Mouse (Mus musculus): ENCODE data around the gene Cxcl16. TPM values are rescaled to one million over a fixed set of nuclear protein-coding genes. Genes with fewer than 3 reads are reported as not detected.
A peak's percentile ranks its signal among the peaks of the same experiment; 100 is the strongest.
"Not testable (repeated sequence)": the region's sequence is repeated elsewhere in the genome, so short reads cannot be mapped to it uniquely, and the experiment has no call there.

The Cxcl16 gene
- polyA plus RNA-seq, 1 experiment from 2014 or later: 45.1 TPM

- no peak overlapping the region for H3K9ac ChIP-seq (replicated peaks; ENCODE audit: low read depth)
- no peak for ATAC-seq
- WGBS: 60% methylated on average over 14 of the region's 14 CpGs
- peak; percentile 46 for DNase-seq (ENCODE audit: low spot score)
- H3K4me1 ChIP-seq (ENCODE audit: insufficient read depth, low read depth, low read length): no peaks in the 10 kb centered on the region
- no peaks in the 10 kb centered on the region for H3K27me3 ChIP-seq (replicated peaks; ENCODE audit: insufficient read depth, low read length)
- H3K9me3 ChIP-seq (ENCODE audit: low read length): no peaks in the 10 kb centered on the region
- TF ChIP-seq CTCF (IDR thresholded peaks at IDR 0.05) (peak; percentile 69), EP300 (IDR thresholded peaks at IDR 0.05) (no peak)
- H3K4me3 ChIP-seq (ENCODE audit: low read depth, low read length): no peak overlapping the region
- H3K36me3 ChIP-seq (ENCODE audit: insufficient read depth, low read length): no peaks in the 10 kb centered on the region
- no peak overlapping the region for H3K4me2 ChIP-seq (replicated peaks; ENCODE audit: low read depth, low read length)
- H3K27ac ChIP-seq (ENCODE audit: low read length): no peak overlapping the region
These were observed 40.0 kb upstream of the Cxcl16 start for GRCm38 (mm10) chr11:70499566-70500475.

GRCm38 (mm10) chr11:70489684-70490083 is 29.9 kb upstream of the Cxcl16 start:
- no peaks in the 10 kb centered on the region for H3K4me1 ChIP-seq (ENCODE audit: insufficient read depth, low read depth, low read length)
- H3K9me3 ChIP-seq (ENCODE audit: low read length): no peaks in the 10 kb centered on the region
- no peak overlapping the region for H3K4me2 ChIP-seq (replicated peaks; ENCODE audit: low read depth, low read length)
- no peaks in the 10 kb centered on the region for H3K27me3 ChIP-seq (replicated peaks; ENCODE audit: insufficient read depth, low read length)
- H3K36me3 ChIP-seq (ENCODE audit: insufficient read depth, low read length): no peaks in the 10 kb centered on the region
- DNase-seq (ENCODE audit: low spot score) (peak; percentile 43), ATAC-seq (peak; percentile 47; the same call in 1 of the 2 replicates)
- H3K9ac ChIP-seq (replicated peaks; ENCODE audit: low read depth): no peak overlapping the region
- 82% methylated on average over 6 of the region's 6 CpGs for WGBS
- TF ChIP-seq EP300 (IDR thresholded peaks at IDR 0.05) (no peak), CTCF (IDR thresholded peaks at IDR 0.05) (no peak)
- no peak overlapping the region for H3K4me3 ChIP-seq (ENCODE audit: low read depth, low read length)
- H3K27ac ChIP-seq (ENCODE audit: low read length): no peak overlapping the region

- 82% methylated on average over 3 of the region's 3 CpGs for WGBS
- no peaks in the 10 kb centered on the region for H3K9me3 ChIP-seq (ENCODE audit: low read length)
- no peaks in the 10 kb centered on the region for H3K36me3 ChIP-seq (ENCODE audit: insufficient read depth, low read length)
- H3K9ac ChIP-seq (replicated peaks; ENCODE audit: low read depth): no peak overlapping the region
- TF ChIP-seq CTCF (IDR thresholded peaks at IDR 0.05): no peak
- TF ChIP-seq EP300 (IDR thresholded peaks at IDR 0.05): no peak
- H3K4me2 ChIP-seq (replicated peaks; ENCODE audit: low read depth, low read length): no peak overlapping the region
- ATAC-seq (no peak), DNase-seq (ENCODE audit: low spot score) (no peak)
- no peaks in the 10 kb centered on the region for H3K4me1 ChIP-seq (ENCODE audit: insufficient read depth, low read depth, low read length)
- H3K27ac ChIP-seq (ENCODE audit: low read length): no peak overlapping the region
- no peaks in the 10 kb centered on the region for H3K27me3 ChIP-seq (replicated peaks; ENCODE audit: insufficient read depth, low read length)
- H3K4me3 ChIP-seq (ENCODE audit: low read depth, low read length): no peak overlapping the region
These were observed 29.4 kb upstream of the Cxcl16 start for GRCm38 (mm10) chr11:70489138-70489537.

GRCm38 (mm10) chr11:70487816-70488215 is 28.0 kb upstream of the Cxcl16 start:
- TF ChIP-seq EP300 (IDR thresholded peaks at IDR 0.05) (no peak), CTCF (IDR thresholded peaks at IDR 0.05) (no peak)
- no peaks in the 10 kb centered on the region for H3K27me3 ChIP-seq (replicated peaks; ENCODE audit: insufficient read depth, low read length)
- 37% methylated on average over 4 of the region's 4 CpGs for WGBS

GRCm38 (mm10) chr11:70485498-70485897 is 25.7 kb upstream of the Cxcl16 start:
- Histone ChIP-seq H3K9me3 (ENCODE audit: low read length) (no peaks in the 10 kb centered on the region), H3K4me1 (ENCODE audit: insufficient read depth, low read depth, low read length) (no peaks in the 10 kb centered on the region), H3K4me3 (ENCODE audit: low read depth, low read length) (no peak overlapping the region), H3K36me3 (ENCODE audit: insufficient read depth, low read length) (no peaks in the 10 kb centered on the region), H3K4me2 (replicated peaks; ENCODE audit: low read depth, low read length) (no peak overlapping the region), H3K27me3 (replicated peaks; ENCODE audit: insufficient read depth, low read length) (no peaks in the 10 kb centered on the region), H3K27ac (ENCODE audit: low read length) (no peak overlapping the region), H3K9ac (replicated peaks; ENCODE audit: low read depth) (no peak overlapping the region)
- 33% methylated on average over 2 of the region's 2 CpGs for WGBS
- no peak for TF ChIP-seq EP300 (IDR thresholded peaks at IDR 0.05)
- no peak for TF ChIP-seq CTCF (IDR thresholded peaks at IDR 0.05)
- DNase-seq (ENCODE audit: low spot score): no peak
- no peak for ATAC-seq

More at GRCm38 (mm10) chr11:70487816-70488215, 28.0 kb upstream of the Cxcl16 start:
- DNase-seq (ENCODE audit: low spot score) (no peak), ATAC-seq (no peak)
- H3K27ac ChIP-seq (ENCODE audit: low read length): no peak overlapping the region
- H3K4me2 ChIP-seq (replicated peaks; ENCODE audit: low read depth, low read length): no peak overlapping the region
- H3K4me3 ChIP-seq (ENCODE audit: low read depth, low read length): no peak overlapping the region
- H3K36me3 ChIP-seq (ENCODE audit: insufficient read depth, low read length): no peaks in the 10 kb centered on the region
- no peaks in the 10 kb centered on the region for H3K4me1 ChIP-seq (ENCODE audit: insufficient read depth, low read depth, low read length)
- no peaks in the 10 kb centered on the region for H3K9me3 ChIP-seq (ENCODE audit: low read length)
- H3K9ac ChIP-seq (replicated peaks; ENCODE audit: low read depth): no peak overlapping the region

GRCm38 (mm10) chr11:70474872-70475534 is 15.2 kb upstream of the Cxcl16 start:
- 35% methylated on average over 12 of the region's 12 CpGs for WGBS
- no peaks in the 10 kb centered on the region for H3K9me3 ChIP-seq (ENCODE audit: low read length)
- TF ChIP-seq CTCF (IDR thresholded peaks at IDR 0.05): no peak
- TF ChIP-seq EP300 (IDR thresholded peaks at IDR 0.05): no peak
- H3K4me2 ChIP-seq (replicated peaks; ENCODE audit: low read depth, low read length): no peak overlapping the region
- H3K27ac ChIP-seq (ENCODE audit: low read length): no peak overlapping the region
- H3K4me1 ChIP-seq (ENCODE audit: insufficient read depth, low read depth, low read length): no peaks in the 10 kb centered on the region
- H3K36me3 ChIP-seq (ENCODE audit: insufficient read depth, low read length): no peaks in the 10 kb centered on the region
- no peak overlapping the region for H3K4me3 ChIP-seq (ENCODE audit: low read depth, low read length)
- H3K9ac ChIP-seq (replicated peaks; ENCODE audit: low read depth): no peak overlapping the region
- no peaks in the 10 kb centered on the region for H3K27me3 ChIP-seq (replicated peaks; ENCODE audit: insufficient read depth, low read length)
- no peak for ATAC-seq
- DNase-seq (ENCODE audit: low spot score): no peak

- WGBS: 89% methylated on average over 5 of the region's 5 CpGs
- not testable (repeated sequence) for H3K9ac ChIP-seq (replicated peaks; ENCODE audit: low read depth)
These were observed 13.5 kb upstream of the Cxcl16 start for GRCm38 (mm10) chr11:70473291-70473690.

More at GRCm38 (mm10) chr11:70473291-70473690, 13.5 kb upstream of the Cxcl16 start:
- not testable (repeated sequence) for ATAC-seq; H3K4me3 ChIP-seq (ENCODE audit: low read depth, low read length); H3K27ac ChIP-seq (ENCODE audit: low read length); H3K9me3 ChIP-seq (ENCODE audit: low read length); DNase-seq (ENCODE audit: low spot score); H3K4me1 ChIP-seq (ENCODE audit: insufficient read depth, low read depth, low read length); H3K36me3 ChIP-seq (ENCODE audit: insufficient read depth, low read length); H3K4me2 ChIP-seq (replicated peaks; ENCODE audit: low read depth, low read length); H3K27me3 ChIP-seq (replicated peaks; ENCODE audit: insufficient read depth, low read length)
